Mouse (Mus musculus): ENCODE results near the gene Hist1h1a. TPM values are rescaled to one million over a fixed set of nuclear protein-coding genes. Genes with fewer than 3 reads are reported as not detected.
"Not testable (repeated sequence)": the region's sequence is repeated elsewhere in the genome, so short reads cannot be mapped to it uniquely, and the experiment has no call there.

The Hist1h1a gene
- polyA plus RNA-seq, 1 experiment from 2014 or later: 0.99 TPM

- peak overlapping the region; percentile 89 for H3K4me2 ChIP-seq (ENCODE audit: low read depth, low read length)
- H3K4me1 ChIP-seq (ENCODE audit: control insufficient read depth, insufficient read depth, low read length): peaks cover 22% of the 10 kb centered on the region
- peak overlapping the region; percentile 97 for H3K27ac ChIP-seq (ENCODE audit: low read length)
- 37% methylated on average over 12 of the region's 12 CpGs for WGBS
- H3K9me3 ChIP-seq (ENCODE audit: control insufficient read depth, low read length): no peaks in the 10 kb centered on the region
- no peaks in the 10 kb centered on the region for H3K36me3 ChIP-seq (ENCODE audit: control insufficient read depth, insufficient read depth, low read length)
- peak overlapping the region; percentile 53 for H3K4me3 ChIP-seq (ENCODE audit: low read length)
- peak overlapping the region; percentile 73 for H3K9ac ChIP-seq (ENCODE audit: low read depth, low read length)
- H3K27me3 ChIP-seq (replicated peaks; ENCODE audit: control insufficient read depth, insufficient read depth, low read length): no peaks in the 10 kb centered on the region
- no peak for ATAC-seq
Observed at GRCm38 (mm10) chr13:23764324-23765171, 1.1 kb downstream of the Hist1h1a start.

- no peaks in the 10 kb centered on the region for H3K36me3 ChIP-seq (ENCODE audit: control insufficient read depth, insufficient read depth, low read length)
- H3K9ac ChIP-seq (ENCODE audit: low read depth, low read length): no peak overlapping the region
- no peak for ATAC-seq
- no peak overlapping the region for H3K4me2 ChIP-seq (ENCODE audit: low read depth, low read length)
- WGBS: 75% methylated on average over 1 of the region's 1 CpGs
- no peaks in the 10 kb centered on the region for H3K27me3 ChIP-seq (replicated peaks; ENCODE audit: control insufficient read depth, insufficient read depth, low read length)
- peaks cover 18% of the 10 kb centered on the region for H3K4me1 ChIP-seq (ENCODE audit: control insufficient read depth, insufficient read depth, low read length)
- H3K4me3 ChIP-seq (ENCODE audit: low read length): no peak overlapping the region
- H3K9me3 ChIP-seq (ENCODE audit: control insufficient read depth, low read length): no peaks in the 10 kb centered on the region
- no peak overlapping the region for H3K27ac ChIP-seq (ENCODE audit: low read length)
Observed at GRCm38 (mm10) chr13:23765172-23765513, 1.7 kb downstream of the Hist1h1a start.

GRCm38 (mm10) chr13:23766772-23767171, 3.3 kb downstream of the Hist1h1a start:
- H3K36me3 ChIP-seq (ENCODE audit: control insufficient read depth, insufficient read depth, low read length): no peaks in the 10 kb centered on the region
- H3K9me3 ChIP-seq (ENCODE audit: control insufficient read depth, low read length): no peaks in the 10 kb centered on the region
- no peak for ATAC-seq
- no peak overlapping the region for H3K4me2 ChIP-seq (ENCODE audit: low read depth, low read length)
- H3K27me3 ChIP-seq (replicated peaks; ENCODE audit: control insufficient read depth, insufficient read depth, low read length): no peaks in the 10 kb centered on the region
- H3K4me1 ChIP-seq (ENCODE audit: control insufficient read depth, insufficient read depth, low read length): peaks cover 14% of the 10 kb centered on the region
- no peak overlapping the region for H3K27ac ChIP-seq (ENCODE audit: low read length)
- no peak overlapping the region for H3K9ac ChIP-seq (ENCODE audit: low read depth, low read length)
- no peak overlapping the region for H3K4me3 ChIP-seq (ENCODE audit: low read length)

- Histone ChIP-seq H3K9me3 (ENCODE audit: control insufficient read depth, low read length) (no peaks in the 10 kb centered on the region), H3K4me3 (ENCODE audit: low read length) (no peak overlapping the region), H3K27ac (ENCODE audit: low read length) (no peak overlapping the region), H3K4me1 (ENCODE audit: control insufficient read depth, insufficient read depth, low read length) (peaks cover 9% of the 10 kb centered on the region; the same call in 1 of the 2 replicates), H3K4me2 (ENCODE audit: low read depth, low read length) (no peak overlapping the region), H3K27me3 (replicated peaks; ENCODE audit: control insufficient read depth, insufficient read depth, low read length) (no peaks in the 10 kb centered on the region), H3K36me3 (ENCODE audit: control insufficient read depth, insufficient read depth, low read length) (no peaks in the 10 kb centered on the region), H3K9ac (ENCODE audit: low read depth, low read length) (no peak overlapping the region)
- no peak for ATAC-seq
- WGBS: 58% methylated on average over 5 of the region's 5 CpGs
Observed at GRCm38 (mm10) chr13:23768834-23769397, 5.5 kb downstream of the Hist1h1a start.

GRCm38 (mm10) chr13:23769613-23770012, 6.1 kb downstream of the Hist1h1a start, which contains the start of gene Trim38:
Gene Trim38 (plus strand): TSS chr13:23769913.
- not testable (repeated sequence) for H3K4me1 ChIP-seq (ENCODE audit: control insufficient read depth, insufficient read depth, low read length); H3K4me3 ChIP-seq (ENCODE audit: low read length); H3K36me3 ChIP-seq (ENCODE audit: control insufficient read depth, insufficient read depth, low read length); H3K27ac ChIP-seq (ENCODE audit: low read length); H3K9ac ChIP-seq (ENCODE audit: low read depth, low read length); H3K9me3 ChIP-seq (ENCODE audit: control insufficient read depth, low read length); ATAC-seq; H3K27me3 ChIP-seq (replicated peaks; ENCODE audit: control insufficient read depth, insufficient read depth, low read length); H3K4me2 ChIP-seq (ENCODE audit: low read depth, low read length)
- 93% methylated on average over 2 of the region's 2 CpGs for WGBS

GRCm38 (mm10) chr13:23772561-23773313, 9.3 kb downstream of the Hist1h1a start:
- Histone ChIP-seq H3K4me2 (ENCODE audit: low read depth, low read length) (peak overlapping the region; percentile 37), H3K4me3 (ENCODE audit: low read length) (peak overlapping the region; percentile 7), H3K9ac (ENCODE audit: low read depth, low read length) (no peak overlapping the region), H3K4me1 (ENCODE audit: control insufficient read depth, insufficient read depth, low read length) (no peaks in the 10 kb centered on the region), H3K27ac (ENCODE audit: low read length) (no peak overlapping the region), H3K9me3 (ENCODE audit: control insufficient read depth, low read length) (no peaks in the 10 kb centered on the region), H3K27me3 (replicated peaks; ENCODE audit: control insufficient read depth, insufficient read depth, low read length) (no peaks in the 10 kb centered on the region), H3K36me3 (ENCODE audit: control insufficient read depth, insufficient read depth, low read length) (no peaks in the 10 kb centered on the region)
- 23% methylated on average over 21 of the region's 21 CpGs for WGBS
- peak; percentile 91 for ATAC-seq

GRCm38 (mm10) chr13:23778339-23778738, 14.9 kb downstream of the Hist1h1a start:
- no peaks in the 10 kb centered on the region for H3K27me3 ChIP-seq (replicated peaks; ENCODE audit: control insufficient read depth, insufficient read depth, low read length)
- no peaks in the 10 kb centered on the region for H3K9me3 ChIP-seq (ENCODE audit: control insufficient read depth, low read length)
- no peak overlapping the region for H3K27ac ChIP-seq (ENCODE audit: low read length)
- H3K4me3 ChIP-seq (ENCODE audit: low read length): no peak overlapping the region
- no peaks in the 10 kb centered on the region for H3K36me3 ChIP-seq (ENCODE audit: control insufficient read depth, insufficient read depth, low read length)
- no peak overlapping the region for H3K9ac ChIP-seq (ENCODE audit: low read depth, low read length)
- no peak overlapping the region for H3K4me2 ChIP-seq (ENCODE audit: low read depth, low read length)
- no peaks in the 10 kb centered on the region for H3K4me1 ChIP-seq (ENCODE audit: control insufficient read depth, insufficient read depth, low read length)
- ATAC-seq: no peak
- whole genome bisulfite sequencing: 95% methylated on average over 7 of the region's 7 CpGs

GRCm38 (mm10) chr13:23779025-23779424, 15.6 kb downstream of the Hist1h1a start:
- Histone ChIP-seq H3K4me2 (ENCODE audit: low read depth, low read length) (no peak overlapping the region), H3K27me3 (replicated peaks; ENCODE audit: control insufficient read depth, insufficient read depth, low read length) (no peaks in the 10 kb centered on the region), H3K27ac (ENCODE audit: low read length) (no peak overlapping the region), H3K9ac (ENCODE audit: low read depth, low read length) (no peak overlapping the region), H3K9me3 (ENCODE audit: control insufficient read depth, low read length) (no peaks in the 10 kb centered on the region), H3K4me3 (ENCODE audit: low read length) (no peak overlapping the region), H3K4me1 (ENCODE audit: control insufficient read depth, insufficient read depth, low read length) (no peaks in the 10 kb centered on the region), H3K36me3 (ENCODE audit: control insufficient read depth, insufficient read depth, low read length) (no peaks in the 10 kb centered on the region)
- ATAC-seq: no peak
- 71% methylated on average over 4 of the region's 4 CpGs for WGBS

GRCm38 (mm10) chr13:23792520-23792919, 29.1 kb downstream of the Hist1h1a start:
- no peaks in the 10 kb centered on the region for H3K9me3 ChIP-seq (ENCODE audit: control insufficient read depth, low read length)
- no peak overlapping the region for H3K27ac ChIP-seq (ENCODE audit: low read length)
- no peaks in the 10 kb centered on the region for H3K36me3 ChIP-seq (ENCODE audit: control insufficient read depth, insufficient read depth, low read length)
- H3K4me3 ChIP-seq (ENCODE audit: low read length): no peak overlapping the region
- H3K9ac ChIP-seq (ENCODE audit: low read depth, low read length): no peak overlapping the region
- WGBS: 43% methylated on average over 2 of the region's 2 CpGs
- no peaks in the 10 kb centered on the region for H3K4me1 ChIP-seq (ENCODE audit: control insufficient read depth, insufficient read depth, low read length)
- no peaks in the 10 kb centered on the region for H3K27me3 ChIP-seq (replicated peaks; ENCODE audit: control insufficient read depth, insufficient read depth, low read length)
- H3K4me2 ChIP-seq (ENCODE audit: low read depth, low read length): no peak overlapping the region
- ATAC-seq: no peak

All from intestine, embryonic 16.5 days (tissue).